Comparison of ENCODE assay signal across 28 mouse cellular contexts in genomic region chr12:111494931-111495330, GRCm38 (mm10). TPM values are rescaled to one million over a fixed set of nuclear protein-coding genes. Genes with fewer than 3 reads are reported as not detected.
"Had no signal": no experiment of that assay in that cellular context is flagged by ENCODE, and none has a peak within 500 bp of the region (broad histone marks: within the 10 kb centered on the region; RNA-seq: fewer than 3 reads in every experiment).

No protein-coding gene starts in this region.

- H3K27me3 ChIP-seq: embryonic facial prominence, embryonic 12.5 days; embryonic facial prominence, embryonic 13.5 days; embryonic facial prominence, embryonic 15.5 days; forebrain, embryonic 12.5 days; forebrain, embryonic 13.5 days; forebrain, embryonic 15.5 days had no signal

- H3K4me3 ChIP-seq: embryonic facial prominence, embryonic 10.5 days; embryonic facial prominence, embryonic 12.5 days; embryonic facial prominence, embryonic 13.5 days; embryonic facial prominence, embryonic 15.5 days; erythroblast, embryonic 14.5 days; forebrain, embryonic 10.5 days; forebrain, embryonic 12.5 days; forebrain, embryonic 13.5 days; forebrain, embryonic 15.5 days; gastrocnemius, adult 2 months; heart, adult 2 months had no signal

- H3K27ac ChIP-seq: embryonic facial prominence, embryonic 10.5 days; embryonic facial prominence, embryonic 12.5 days; embryonic facial prominence, embryonic 13.5 days; embryonic facial prominence, embryonic 15.5 days; forebrain, embryonic 10.5 days; forebrain, embryonic 12.5 days; forebrain, embryonic 13.5 days; forebrain, embryonic 15.5 days; gastrocnemius, adult 2 months; heart, adult 2 months had no signal

- H3K4me2 ChIP-seq: embryonic facial prominence, embryonic 12.5 days; embryonic facial prominence, embryonic 13.5 days; embryonic facial prominence, embryonic 15.5 days; forebrain, embryonic 12.5 days; forebrain, embryonic 13.5 days; forebrain, embryonic 15.5 days had no signal

- H3K9ac ChIP-seq: embryonic facial prominence, embryonic 12.5 days; embryonic facial prominence, embryonic 13.5 days; embryonic facial prominence, embryonic 15.5 days; forebrain, embryonic 12.5 days; forebrain, embryonic 13.5 days; forebrain, embryonic 15.5 days; forebrain, postnatal 0 days had no signal

- ATAC-seq: forebrain, embryonic 13.5 days; forebrain, embryonic 14.5 days; forebrain, embryonic 15.5 days; forebrain, embryonic 16.5 days; forebrain, postnatal 0 days had no signal

- H3K36me3 ChIP-seq: embryonic facial prominence, embryonic 10.5 days; embryonic facial prominence, embryonic 12.5 days; embryonic facial prominence, embryonic 13.5 days; embryonic facial prominence, embryonic 15.5 days; forebrain, embryonic 10.5 days; forebrain, embryonic 12.5 days; forebrain, embryonic 15.5 days had no signal

- H3K9me3 ChIP-seq: embryonic facial prominence, embryonic 10.5 days; embryonic facial prominence, embryonic 12.5 days; embryonic facial prominence, embryonic 13.5 days; embryonic facial prominence, embryonic 15.5 days; forebrain, embryonic 10.5 days; forebrain, embryonic 13.5 days; forebrain, embryonic 15.5 days had no signal

- H3K4me1 ChIP-seq: embryonic facial prominence, embryonic 12.5 days; embryonic facial prominence, embryonic 13.5 days; embryonic facial prominence, embryonic 15.5 days; forebrain, embryonic 15.5 days had no signal

- DNase-seq: cerebellum, adult 9-11 months; cerebellum, postnatal 10 days; cerebellum, postnatal 14 days; cerebellum, postnatal 25 days; cerebellum, postnatal 36 days; embryo, embryonic 11 days; forebrain, postnatal 0 days; gastrocnemius, adult 2 months; gastrocnemius, postnatal 10 days; gastrocnemius, postnatal 14 days; gastrocnemius, postnatal 25 days; gastrocnemius, postnatal 36 days; heart, adult 11 months; heart, adult 18-20 months; heart, adult 2 months had no signal

RNA-seq across cellular contexts. Expression of gene Gm266, which starts 9.3 kb away (rescaled TPM):
- total RNA-seq: common myeloid progenitor, adult 5-6 weeks; granulocyte monocyte progenitor cell, adult 5-6 weeks; heart, adult 18-20 months had no signal
- polyA plus RNA-seq: erythroblast, embryonic 14.5 days had no signal
